Mouse (Mus musculus): ENCODE data around the gene Tbcd.

- TF ChIP-seq POLR2AphosphoS2 (IDR thresholded peaks at IDR 0.05; ENCODE audit: insufficient read length, low read depth), result no peak
- TF ChIP-seq E2F4 (IDR thresholded peaks at IDR 0.05; ENCODE audit: insufficient read depth), result no peak
- no peak for TF ChIP-seq USF1 (IDR thresholded peaks at IDR 0.05; ENCODE audit: low read depth)
- TF ChIP-seq POLR2A (IDR thresholded peaks at IDR 0.05; ENCODE audit: insufficient read length, low read depth), result no peak
- no peak for TF ChIP-seq CEBPB (IDR thresholded peaks at IDR 0.05; ENCODE audit: insufficient read depth, poor library complexity, severe bottlenecking)
- no peak for TF ChIP-seq TCF3 (IDR thresholded peaks at IDR 0.05; ENCODE audit: insufficient read length, low read depth)
- TF ChIP-seq MAX (IDR thresholded peaks at IDR 0.05; ENCODE audit: low read depth), result no peak
- no peak for TF ChIP-seq REST (IDR thresholded peaks at IDR 0.05; ENCODE audit: insufficient read depth, insufficient read length)
- TF ChIP-seq TCF12 (IDR thresholded peaks at IDR 0.05; ENCODE audit: insufficient read depth, poor library complexity, severe bottlenecking), result no peak
- TF ChIP-seq MYOG (IDR thresholded peaks at IDR 0.05; ENCODE audit: control insufficient read depth in 1 of 3, insufficient read depth in 1 of 3, insufficient read length in 2 of 3, low read depth in 2 of 3), result no peak
- no peak for TF ChIP-seq MYOD1 (IDR thresholded peaks at IDR 0.05; ENCODE audit: control insufficient read depth in 1 of 3, insufficient read length in 2 of 3, low read depth in 2 of 3)
- TF ChIP-seq SRF (IDR thresholded peaks at IDR 0.05; ENCODE audit: control insufficient read depth, insufficient read length, low read depth), result no peak
Observed at GRCm38 (mm10) chr11:121501525-121501924, 49.8 kb downstream of the Tbcd start.
